Mouse (Mus musculus): Measurements from ENCODE around the gene Mreg. TPM values are rescaled to one million over a fixed set of nuclear protein-coding genes. Genes with fewer than 3 reads are reported as not detected.

Gene Mreg
- total and polyA plus RNA-seq, 3 experiments, result not detected

DNA sequence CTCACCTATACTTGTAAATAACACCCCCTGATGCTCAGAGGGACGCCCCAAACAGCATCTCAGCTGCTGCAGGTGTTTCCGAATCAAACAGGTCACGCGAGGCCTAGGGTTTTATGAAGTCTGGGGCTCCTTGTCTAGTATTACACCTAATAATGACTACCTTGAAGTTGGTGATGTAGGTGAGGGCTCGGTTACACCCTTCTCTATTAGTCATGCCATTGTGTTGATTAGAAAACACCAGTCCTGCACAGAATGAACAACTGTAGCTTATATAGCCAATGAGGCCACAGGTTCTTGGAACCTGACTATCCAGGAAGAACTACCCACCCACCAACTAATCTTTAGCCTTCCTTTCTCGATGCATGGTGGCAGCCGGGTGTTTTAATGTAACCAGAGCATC is 51.8 kb downstream of the Mreg start:
- Histone ChIP-seq H3K27ac (ENCODE audit: control insufficient read depth, low read depth, low read length) (no peak overlapping the region), H3K4me1 (ENCODE audit: control insufficient read depth in 1 of 2, insufficient read depth in 2 of 2, low read length in 2 of 2) (no peaks in the 10 kb centered on the region), H3K9ac (ENCODE audit: control insufficient read depth, low read depth, low read length, poor library complexity, severe bottlenecking) (no peak overlapping the region), H3K27me3 (ENCODE audit: control insufficient read depth in 1 of 2, insufficient read depth in 2 of 2, low read length in 2 of 2) (no peaks in the 10 kb centered on the region), H3K36me3 (ENCODE audit: control insufficient read depth in 1 of 2, insufficient read depth in 2 of 2, low read length in 2 of 2) (no peaks in the 10 kb centered on the region), H3K4me3 (ENCODE audit: control insufficient read depth in 1 of 2, insufficient read depth in 1 of 2, low read depth in 2 of 2, low read length in 2 of 2) (no peak overlapping the region), H3K9me3 (replicated peaks; ENCODE audit: insufficient read depth, low read length) (no peaks in the 10 kb centered on the region), H3K79me2 (ENCODE audit: control insufficient read depth, insufficient read depth, low read length, poor library complexity) (no peaks in the 10 kb centered on the region)
- no peak for TF ChIP-seq MEF2A (IDR thresholded peaks at IDR 0.05; ENCODE audit: extremely low read depth, insufficient replicate concordance, low read depth, low read length, poor library complexity, severe bottlenecking)
- DNase-seq (ENCODE audit: low read depth, low spot score), result no peak

DNA sequence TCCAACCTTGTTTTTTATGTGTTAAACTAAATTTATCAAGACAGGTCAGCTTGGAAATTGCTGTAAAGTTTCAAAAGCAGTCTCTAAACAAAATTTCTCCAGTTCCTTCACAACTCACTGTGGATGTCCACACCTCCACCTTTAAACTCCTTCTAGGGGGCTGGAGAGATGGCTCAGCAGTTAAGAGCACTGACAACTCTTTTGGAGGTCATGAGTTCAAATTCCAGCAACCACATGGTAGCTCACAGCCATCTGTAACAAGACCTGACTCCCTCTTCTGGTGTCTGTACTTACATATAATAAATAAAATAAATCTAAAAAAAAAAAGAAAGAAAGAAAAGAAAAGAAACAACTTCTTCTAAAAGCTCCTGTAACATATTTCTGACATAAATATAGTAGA is 67.1 kb downstream of the Mreg start:
- H3K36me3 ChIP-seq (ENCODE audit: control insufficient read depth in 1 of 2, insufficient read depth in 2 of 2, low read length in 2 of 2), result no peaks in the 10 kb centered on the region
- H3K4me3 ChIP-seq (ENCODE audit: control insufficient read depth in 1 of 2, insufficient read depth in 1 of 2, low read depth in 2 of 2, low read length in 2 of 2), result no peak overlapping the region
- H3K9me3 ChIP-seq (replicated peaks; ENCODE audit: insufficient read depth, low read length), result no peaks in the 10 kb centered on the region
- no peaks in the 10 kb centered on the region for H3K79me2 ChIP-seq (ENCODE audit: control insufficient read depth, insufficient read depth, low read length, poor library complexity)
- H3K27ac ChIP-seq (ENCODE audit: control insufficient read depth, low read depth, low read length), result no peak overlapping the region
- no peak overlapping the region for H3K9ac ChIP-seq (ENCODE audit: control insufficient read depth, low read depth, low read length, poor library complexity, severe bottlenecking)
- TF ChIP-seq ETS1 (IDR thresholded peaks at IDR 0.05; ENCODE audit: low read depth, low read length), result no peak
- no peak for TF ChIP-seq CTCF (IDR thresholded peaks at IDR 0.05 in 2 of 3, conservative IDR thresholded peaks at IDR 0.05 in 1 of 3; ENCODE audit: control insufficient read depth in 1 of 3, insufficient read depth in 1 of 3, low read depth in 2 of 3, low read length in 3 of 3, poor library complexity in 1 of 3, severe bottlenecking in 1 of 3)
- TF ChIP-seq ZNF384 (IDR thresholded peaks at IDR 0.05; ENCODE audit: low read depth, low read length), result no peak
- no peak for TF ChIP-seq KAT2A (conservative IDR thresholded peaks at IDR 0.05; ENCODE audit: low read depth, low read length)
- no peak for TF ChIP-seq BHLHE40 (IDR thresholded peaks at IDR 0.05; ENCODE audit: borderline replicate concordance, low read depth, low read length)
- TF ChIP-seq ZMIZ1 (IDR thresholded peaks at IDR 0.05; ENCODE audit: low read depth, low read length), result no peak
- TF ChIP-seq RCOR1 (IDR thresholded peaks at IDR 0.05; ENCODE audit: low read depth, low read length), result no peak
- no peak for TF ChIP-seq GABPA (IDR thresholded peaks at IDR 0.05; ENCODE audit: low read depth, low read length)
- no peak for TF ChIP-seq HCFC1 (IDR thresholded peaks at IDR 0.05; ENCODE audit: low read depth, low read length)
- no peak for TF ChIP-seq MAZ (IDR thresholded peaks at IDR 0.05; ENCODE audit: low read depth, low read length)
- TF ChIP-seq EP300 (IDR thresholded peaks at IDR 0.05; ENCODE audit: low read depth in 1 of 2, low read length in 2 of 2), result no peak
- TF ChIP-seq CHD2 (IDR thresholded peaks at IDR 0.05; ENCODE audit: low read length), result no peak
- no peak for TF ChIP-seq CHD1 (IDR thresholded peaks at IDR 0.05; ENCODE audit: low read depth, low read length)
- TF ChIP-seq GATA1 (IDR thresholded peaks at IDR 0.05; ENCODE audit: low read depth, low read length), result no peak
- DNase-seq (ENCODE audit: low read depth, low spot score), result no peak
- no peaks in the 10 kb centered on the region for H3K4me1 ChIP-seq (ENCODE audit: control insufficient read depth in 1 of 2, insufficient read depth in 2 of 2, low read length in 2 of 2)
- no peaks in the 10 kb centered on the region for H3K27me3 ChIP-seq (ENCODE audit: control insufficient read depth in 1 of 2, insufficient read depth in 2 of 2, low read length in 2 of 2)

DNA sequence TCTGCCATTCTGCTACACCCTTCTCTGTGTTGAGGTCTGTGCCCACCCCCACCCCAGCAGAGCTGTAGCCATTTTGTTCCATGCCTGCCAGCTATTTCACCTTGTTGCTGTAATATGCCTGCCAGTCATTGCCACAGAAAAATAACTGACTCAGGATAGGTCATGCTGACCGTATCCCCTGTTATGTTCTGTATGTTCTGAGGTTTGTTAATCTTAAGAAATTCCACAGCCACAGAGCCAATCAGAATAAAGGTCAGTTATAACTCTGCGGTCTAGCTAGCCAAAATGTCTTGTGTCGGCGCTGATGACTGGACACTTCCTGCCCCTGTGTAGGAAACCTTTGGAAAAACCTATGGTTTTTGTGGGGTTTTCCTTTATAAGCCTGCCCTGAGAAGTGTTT is 67.7 kb downstream of the Mreg start:
- no peak overlapping the region for H3K4me3 ChIP-seq (ENCODE audit: control insufficient read depth in 1 of 2, insufficient read depth in 1 of 2, low read depth in 2 of 2, low read length in 2 of 2)
- no peaks in the 10 kb centered on the region for H3K79me2 ChIP-seq (ENCODE audit: control insufficient read depth, insufficient read depth, low read length, poor library complexity)
- H3K27me3 ChIP-seq (ENCODE audit: control insufficient read depth in 1 of 2, insufficient read depth in 2 of 2, low read length in 2 of 2), result no peaks in the 10 kb centered on the region
- no peak overlapping the region for H3K27ac ChIP-seq (ENCODE audit: control insufficient read depth, low read depth, low read length)
- H3K9me3 ChIP-seq (replicated peaks; ENCODE audit: insufficient read depth, low read length), result no peaks in the 10 kb centered on the region
- no peaks in the 10 kb centered on the region for H3K36me3 ChIP-seq (ENCODE audit: control insufficient read depth in 1 of 2, insufficient read depth in 2 of 2, low read length in 2 of 2)
- no peaks in the 10 kb centered on the region for H3K4me1 ChIP-seq (ENCODE audit: control insufficient read depth in 1 of 2, insufficient read depth in 2 of 2, low read length in 2 of 2)
- no peak for DNase-seq (ENCODE audit: low read depth, low spot score)
- no peak overlapping the region for H3K9ac ChIP-seq (ENCODE audit: control insufficient read depth, low read depth, low read length, poor library complexity, severe bottlenecking)
- no peak for TF ChIP-seq CHD2 (IDR thresholded peaks at IDR 0.05; ENCODE audit: low read length)
- no peak for TF ChIP-seq RAD21 (IDR thresholded peaks at IDR 0.05; ENCODE audit: low read depth, low read length)
- TF ChIP-seq POLR2A (IDR thresholded peaks at IDR 0.05; ENCODE audit: control insufficient read depth in 1 of 2, insufficient read depth in 1 of 2, low read depth in 1 of 2, low read length in 2 of 2, poor library complexity in 1 of 2), result no peak
- TF ChIP-seq ZNF384 (IDR thresholded peaks at IDR 0.05; ENCODE audit: low read depth, low read length), result no peak
- TF ChIP-seq NRF1 (IDR thresholded peaks at IDR 0.05; ENCODE audit: insufficient read depth, low read depth, low read length, poor library complexity, severe bottlenecking), result no peak
- no peak for TF ChIP-seq USF1 (IDR thresholded peaks at IDR 0.05; ENCODE audit: low read depth, low read length)
- no peak for TF ChIP-seq CHD1 (IDR thresholded peaks at IDR 0.05; ENCODE audit: low read depth, low read length)
- no peak for TF ChIP-seq ZC3H11A (IDR thresholded peaks at IDR 0.05; ENCODE audit: low read depth, low read length)
- TF ChIP-seq BHLHE40 (IDR thresholded peaks at IDR 0.05; ENCODE audit: borderline replicate concordance, low read depth, low read length), result no peak
- no peak for TF ChIP-seq SMC3 (IDR thresholded peaks at IDR 0.05; ENCODE audit: low read depth, low read length)
- TF ChIP-seq GATA1 (IDR thresholded peaks at IDR 0.05; ENCODE audit: low read depth, low read length), result no peak
- TF ChIP-seq USF2 (IDR thresholded peaks at IDR 0.05; ENCODE audit: borderline replicate concordance in 1 of 2, insufficient read depth in 1 of 2, low read depth in 1 of 2, low read length in 2 of 2), result no peak
- no peak for TF ChIP-seq SIN3A (IDR thresholded peaks at IDR 0.05; ENCODE audit: low read length)
- TF ChIP-seq TAL1 (IDR thresholded peaks at IDR 0.05; ENCODE audit: low read length), result no peak
- no peak for TF ChIP-seq TCF12 (IDR thresholded peaks at IDR 0.05; ENCODE audit: low read depth, low read length)
- no peak for TF ChIP-seq MAZ (IDR thresholded peaks at IDR 0.05; ENCODE audit: low read depth, low read length)
- TF ChIP-seq TBP (IDR thresholded peaks at IDR 0.05; ENCODE audit: low read depth, low read length), result no peak

Measured in MEL (cell line).